Mouse (Mus musculus) testis, postnatal 14 days (tissue): ENCODE results near the gene Gm21708.
"Not testable (repeated sequence)": the region's sequence is repeated elsewhere in the genome, so short reads cannot be mapped to it uniquely, and the experiment has no call there.

Experiments
- DNase-seq: peaks from one replicate; pipeline ENCODE4 v3.0.0; 2021; ENCODE audit warnings: low spot score

Gm21708 gene

GRCm38 (mm10) chrY:3410067-3410466, at the start of gene Gm21708, which contains the start of gene Gm21704:
Gene Gm21708, minus strand, starts transcription at chrY:3410167.
Gene Gm21704, minus strand, starts transcription at chrY:3410167.
- DNase-seq: not testable (repeated sequence)
